Mouse (Mus musculus) spleen, adult 2 months (tissue): Measurements from ENCODE around the gene Gla.

Experiments used
- CTCF ChIP-seq: fragments of 200-500 bp; IDR thresholded peaks from 2 replicates; pipeline ENCODE4 v1.5.1; 2011; ENCODE audit warnings: mild to moderate bottlenecking, inconsistent platforms; ENCODE audit not compliant: insufficient read depth, insufficient read length, insufficient replicate concordance; ENCODE audit errors: extremely low read depth
- POLR2A ChIP-seq: fragments of 200-500 bp; IDR thresholded peaks from 2 replicates; pipeline ENCODE4 v1.6.1; 2011; ENCODE audit warnings: low read depth, low read length, inconsistent platforms

DNA sequence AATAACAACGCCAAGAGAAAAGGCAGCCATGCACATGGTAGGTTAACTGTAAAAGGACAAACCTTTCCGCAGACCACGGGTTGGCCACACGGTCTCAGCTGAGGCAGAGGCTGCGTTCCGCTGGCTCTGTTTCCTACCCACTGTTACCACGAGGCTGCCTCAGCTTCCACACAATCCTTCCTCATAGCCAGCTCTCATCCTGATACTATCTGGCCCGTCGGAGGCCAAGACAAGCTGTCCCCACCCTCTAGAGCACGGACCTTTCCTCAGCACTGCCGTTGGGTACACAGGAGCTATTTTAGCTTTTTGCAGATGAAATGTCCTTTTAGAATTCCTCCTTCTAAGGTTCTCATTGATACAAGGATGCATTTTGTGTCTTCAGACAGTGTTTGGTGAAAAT lies 18.7 kb downstream of the Gla start:
- TF ChIP-seq CTCF (no peak), POLR2A (no peak)
